Mouse (Mus musculus) ES-E14 (cell line): ENCODE data around the gene Apc2.

Source experiments
- MAFK ChIP-seq: IDR thresholded peaks from 2 replicates; pipeline ENCODE4 v1.6.1; 2014; ENCODE audit warnings: mild to moderate bottlenecking, low read depth, low read length, inconsistent platforms; ENCODE audit not compliant: insufficient read depth
- ZC3H11A ChIP-seq: IDR thresholded peaks from 2 replicates; pipeline ENCODE4 v1.6.1; 2012; ENCODE audit warnings: low read depth, mild to moderate bottlenecking, inconsistent platforms, low read length, borderline replicate concordance

DNA sequence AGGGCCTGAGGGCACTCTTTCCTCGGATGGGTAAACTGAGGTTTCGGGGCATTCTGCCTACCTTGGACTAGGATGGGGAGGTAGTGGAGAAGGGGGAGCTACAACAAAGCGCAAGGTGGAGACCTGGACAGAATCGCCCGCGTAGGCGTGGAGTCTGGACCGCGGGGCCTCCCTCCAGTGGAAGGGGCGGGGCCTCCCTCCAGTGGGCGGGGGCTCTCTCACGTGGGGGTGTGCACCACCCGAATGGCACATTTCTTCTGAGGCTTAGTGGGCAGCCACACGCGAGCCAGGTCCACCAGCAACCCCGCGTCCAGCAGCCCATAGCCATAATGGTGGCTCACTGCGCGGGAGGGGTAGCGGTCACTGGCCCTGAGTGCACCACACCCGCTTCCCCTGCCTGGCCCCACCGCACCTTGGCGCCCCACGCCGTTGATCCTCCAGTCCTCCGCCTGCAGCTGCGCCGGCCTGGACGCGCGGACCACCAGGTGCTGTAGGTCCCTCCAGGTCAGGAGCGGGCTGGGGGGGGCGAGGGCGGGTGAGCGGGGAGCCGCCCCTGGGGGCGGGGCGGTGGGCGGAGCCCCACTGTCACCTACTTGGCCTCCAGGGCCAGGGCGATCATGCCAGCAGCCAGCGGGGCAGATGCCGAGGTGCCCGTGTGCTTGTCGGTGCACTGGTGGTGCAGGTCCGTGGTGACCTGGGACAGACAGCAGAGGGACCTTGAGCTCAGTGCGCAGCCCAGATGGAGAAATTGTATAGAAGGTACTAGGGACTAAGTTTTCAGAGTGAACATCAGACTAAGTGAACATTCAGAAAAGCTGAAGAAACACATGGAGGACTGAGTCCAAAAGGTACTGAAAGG, 27.7 kb downstream of the Apc2 start:
- TF ChIP-seq MAFK (no peak), ZC3H11A (no peak)
